Mouse (Mus musculus) C2C12 (cell line): Measurements from ENCODE around the gene Gm20390. TPM values are rescaled to one million over a fixed set of nuclear protein-coding genes. Genes with fewer than 3 reads are reported as not detected.

ENCODE experiments used
- H3K27me3 ChIP-seq: one replicate; pipeline ENCODE4 v1.6.1; 2011; ENCODE audit not compliant: control insufficient read depth, insufficient read depth, insufficient read length
- H3K36me3 ChIP-seq: one replicate; pipeline ENCODE4 v1.6.1; 2011; ENCODE audit not compliant: control insufficient read depth, insufficient read depth
- H3K4me3 ChIP-seq: one replicate; pipeline ENCODE4 v1.5.1; 2011; ENCODE audit warnings: mild to moderate bottlenecking, control low read depth; ENCODE audit not compliant: poor library complexity, insufficient read depth, severe bottlenecking
- H3K79me2 ChIP-seq: one replicate; pipeline ENCODE4 v1.6.1; 2011; ENCODE audit not compliant: control insufficient read depth, insufficient read depth
- H3K79me3 ChIP-seq: one replicate; pipeline ENCODE4 v1.6.1; 2011; ENCODE audit warnings: low read depth, control low read depth
- H3ac ChIP-seq: one replicate; pipeline ENCODE3; 2011; ENCODE audit warnings: low read depth; ENCODE audit not compliant: control insufficient read depth, insufficient read length
- CEBPB ChIP-seq: IDR thresholded peaks from one replicate; pipeline ENCODE4 v1.6.1; 2011; ENCODE audit warnings: low read depth, mild to moderate bottlenecking, control low read depth, moderate library complexity
- CTCF ChIP-seq: IDR thresholded peaks from one replicate; pipeline ENCODE4 v1.5.1; 2011; ENCODE audit not compliant: control insufficient read depth, insufficient read depth, insufficient read length
- FOSL1 ChIP-seq: IDR thresholded peaks from one replicate; pipeline ENCODE4 v1.8.0; 2011; ENCODE audit warnings: mild to moderate bottlenecking, low read length; ENCODE audit not compliant: poor library complexity, insufficient read depth, severe bottlenecking
- MAX ChIP-seq: IDR thresholded peaks from one replicate; pipeline ENCODE4 v1.6.1; 2011; ENCODE audit warnings: mild to moderate bottlenecking, control low read depth
- MYOD1 ChIP-seq: IDR thresholded peaks from one replicate; pipeline ENCODE4 v1.6.1; 2011; ENCODE audit warnings: low read depth; ENCODE audit not compliant: control insufficient read depth, insufficient read length
- MYOG ChIP-seq: IDR thresholded peaks from one replicate; pipeline ENCODE4 v1.6.1; 2011; ENCODE audit not compliant: control insufficient read depth, insufficient read length; ENCODE audit errors: extremely low read depth
- USF1 ChIP-seq: IDR thresholded peaks from one replicate; pipeline ENCODE4 v1.6.1; 2011; ENCODE audit warnings: low read depth, mild to moderate bottlenecking, control low read depth, moderate library complexity
- polyA plus RNA-seq: library from polyadenylated mRNA; unstranded; fragments of >200 nt; fragmentation: generic; extraction: Trizol; gene quantifications from one replicate; pipeline ENCODE4 v1.2.1, GENCODE M21; 2012; ENCODE audit warnings: missing spikeins

Gm20390 gene
- polyA plus RNA-seq, 1 experiment, result 578 TPM

- no peaks in the 10 kb centered on the region for H3K36me3 ChIP-seq
- no peak overlapping the region for H3ac ChIP-seq
- H3K79me3 ChIP-seq, result no peaks in the 10 kb centered on the region
- no peaks in the 10 kb centered on the region for H3K27me3 ChIP-seq
- no peaks in the 10 kb centered on the region for H3K79me2 ChIP-seq
- TF ChIP-seq USF1, result no peak
- no peak overlapping the region for H3K4me3 ChIP-seq
Measured at GRCm38 (mm10) chr11:93987026-93987425, 18.9 kb upstream of the Gm20390 start.

GRCm38 (mm10) chr11:93986298-93986697 is 18.2 kb upstream of the Gm20390 start:
- TF ChIP-seq USF1 (no peak), CEBPB (no peak), CTCF (no peak), MAX (no peak), MYOD1 (no peak), FOSL1 (no peak)
- no peak overlapping the region for H3K4me3 ChIP-seq
- H3K79me3 ChIP-seq, result no peaks in the 10 kb centered on the region
- H3ac ChIP-seq, result no peak overlapping the region
- H3K36me3 ChIP-seq, result no peaks in the 10 kb centered on the region
- H3K27me3 ChIP-seq, result no peaks in the 10 kb centered on the region
- no peaks in the 10 kb centered on the region for H3K79me2 ChIP-seq

DNA sequence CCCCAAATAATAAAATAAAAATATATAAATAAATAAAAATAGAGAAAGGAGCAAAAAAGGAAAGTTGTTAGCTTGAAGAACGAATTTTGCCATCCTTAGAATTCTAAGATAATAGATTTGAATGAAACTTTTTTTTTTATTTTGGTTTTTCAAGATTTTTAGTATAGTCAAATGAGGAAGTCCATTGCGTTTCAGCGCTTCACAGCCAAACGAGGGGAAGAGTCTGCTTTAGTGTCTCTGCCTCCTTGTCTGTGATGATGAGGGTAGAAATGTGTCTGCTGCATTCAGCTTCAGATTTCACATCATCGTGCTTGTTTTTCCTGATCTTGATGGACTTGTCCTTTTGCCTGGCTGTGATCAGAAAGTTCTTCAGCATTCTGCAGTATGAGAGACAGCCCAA is 17.2 kb upstream of the Gm20390 start:
- TF ChIP-seq FOSL1 (no peak), MAX (no peak), USF1 (no peak), MYOD1 (no peak), CTCF (no peak), CEBPB (no peak), MYOG (no peak)
- Histone ChIP-seq H3K27me3 (no peaks in the 10 kb centered on the region), H3K4me3 (no peak overlapping the region), H3K79me2 (no peaks in the 10 kb centered on the region), H3K36me3 (no peaks in the 10 kb centered on the region), H3K79me3 (no peaks in the 10 kb centered on the region), H3ac (no peak overlapping the region)

DNA sequence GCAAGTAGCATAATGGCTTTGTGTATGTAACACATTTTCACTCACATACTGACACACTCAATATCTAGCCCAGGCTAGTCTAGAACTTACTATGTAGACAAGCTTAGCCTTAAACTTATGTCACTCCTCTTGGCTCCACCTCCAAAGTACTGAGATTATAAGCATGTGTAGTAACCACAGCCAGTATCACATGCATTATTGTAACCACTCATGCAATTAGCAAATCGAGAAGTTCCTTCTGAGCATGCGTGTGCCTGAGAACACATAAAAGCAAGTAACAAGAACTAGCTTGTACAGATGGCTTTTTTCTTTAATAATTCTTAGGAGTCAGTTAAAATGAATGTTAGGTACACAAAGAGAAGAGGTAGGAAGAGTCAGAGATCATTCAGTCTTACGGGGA is 16.5 kb upstream of the Gm20390 start:
- TF ChIP-seq CEBPB (no peak), MYOD1 (no peak), FOSL1 (no peak), MYOG (no peak), CTCF (no peak), MAX (no peak), USF1 (no peak)
- no peaks in the 10 kb centered on the region for H3K79me3 ChIP-seq
- H3K79me2 ChIP-seq, result no peaks in the 10 kb centered on the region
- H3K4me3 ChIP-seq, result no peak overlapping the region
- no peak overlapping the region for H3ac ChIP-seq
- H3K27me3 ChIP-seq, result no peaks in the 10 kb centered on the region
- H3K36me3 ChIP-seq, result no peaks in the 10 kb centered on the region

DNA sequence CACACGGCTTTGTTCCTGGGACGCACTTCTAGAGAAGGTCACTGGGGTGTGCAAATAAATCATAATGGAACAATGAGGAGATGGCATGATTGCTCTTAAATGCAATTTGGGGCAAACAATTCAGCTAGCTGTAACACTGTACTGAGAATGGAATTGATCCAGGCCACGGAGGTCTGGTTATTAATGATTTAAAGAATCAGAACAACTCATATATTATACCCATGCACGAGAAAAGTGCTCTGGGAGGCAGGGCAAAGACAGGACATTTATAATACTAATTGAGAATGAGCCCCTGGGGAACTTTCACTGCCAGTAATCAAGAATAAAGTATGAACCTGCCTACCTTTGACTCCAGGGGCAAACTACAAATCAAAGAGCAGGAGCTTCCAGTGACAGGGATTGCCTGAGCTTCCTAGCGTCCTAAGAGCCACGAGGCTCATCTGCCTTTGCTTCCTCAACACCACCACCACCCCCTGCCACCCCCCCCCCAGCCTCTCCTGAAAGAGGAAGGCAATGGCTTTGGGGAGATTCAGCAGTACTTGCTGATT is 11.5 kb upstream of the Gm20390 start:
- no peaks in the 10 kb centered on the region for H3K27me3 ChIP-seq
- H3K79me2 ChIP-seq, result no peaks in the 10 kb centered on the region
- no peak overlapping the region for H3K4me3 ChIP-seq

DNA sequence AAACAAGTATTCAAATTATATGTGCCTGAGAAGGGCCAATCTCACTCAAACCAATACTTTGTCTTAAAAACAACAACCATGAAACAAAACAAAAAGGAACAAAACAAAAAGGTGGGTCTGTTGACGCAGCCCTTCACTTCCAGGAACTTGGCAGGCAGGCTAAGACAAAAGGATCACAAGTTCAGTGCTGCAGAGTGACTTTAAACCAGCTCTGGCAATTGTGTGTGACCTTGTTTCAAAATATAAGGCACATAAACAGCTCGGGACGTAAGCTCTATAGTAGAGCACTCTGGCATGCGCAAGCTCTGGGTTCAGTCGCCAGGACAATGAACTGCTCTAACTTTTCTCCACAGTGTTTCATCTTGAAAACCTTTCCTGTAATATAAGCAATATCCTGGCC is 4.9 kb upstream of the Gm20390 start:
- TF ChIP-seq CTCF, result no peak
- TF ChIP-seq MYOD1, result no peak
- no peak overlapping the region for H3K4me3 ChIP-seq
- peaks cover 2% of the 10 kb centered on the region for H3K79me2 ChIP-seq
- no peaks in the 10 kb centered on the region for H3K36me3 ChIP-seq
- peaks cover under 1% of the 10 kb centered on the region for H3K79me3 ChIP-seq
- no peaks in the 10 kb centered on the region for H3K27me3 ChIP-seq
- H3ac ChIP-seq, result no peak overlapping the region

More for the DNA sequence above, 11.5 kb upstream of the Gm20390 start:
- Histone ChIP-seq H3K36me3 (no peaks in the 10 kb centered on the region), H3K79me3 (no peaks in the 10 kb centered on the region), H3ac (no peak overlapping the region)
- TF ChIP-seq CTCF (no peak), USF1 (no peak), MYOG (no peak), CEBPB (no peak), MYOD1 (no peak), FOSL1 (no peak), MAX (no peak)

- Histone ChIP-seq H3K4me3 (no peak overlapping the region), H3K27me3 (no peaks in the 10 kb centered on the region), H3ac (no peak overlapping the region), H3K79me2 (peaks cover 33% of the 10 kb centered on the region), H3K36me3 (peaks cover 18% of the 10 kb centered on the region), H3K79me3 (peaks cover 32% of the 10 kb centered on the region)
- TF ChIP-seq USF1, result no peak
- TF ChIP-seq MYOD1, result no peak
- no peak for TF ChIP-seq MAX
- TF ChIP-seq FOSL1, result no peak
- TF ChIP-seq CTCF, result no peak
- TF ChIP-seq CEBPB, result no peak
- TF ChIP-seq MYOG, result no peak
Measured at GRCm38 (mm10) chr11:93969799-93970198, 1.7 kb upstream of the Gm20390 start.
